Mouse (Mus musculus) ovary, adult 18-20 months (tissue): ENCODE data around the gene Gabrp.
A peak's percentile ranks its signal among the peaks of the same experiment; 100 is the strongest.

Experiments
- DNase-seq: peaks from one replicate; pipeline ENCODE4 v3.0.0; 2022; ENCODE audit warnings: low spot score, mixed read lengths

The Gabrp gene

DNA sequence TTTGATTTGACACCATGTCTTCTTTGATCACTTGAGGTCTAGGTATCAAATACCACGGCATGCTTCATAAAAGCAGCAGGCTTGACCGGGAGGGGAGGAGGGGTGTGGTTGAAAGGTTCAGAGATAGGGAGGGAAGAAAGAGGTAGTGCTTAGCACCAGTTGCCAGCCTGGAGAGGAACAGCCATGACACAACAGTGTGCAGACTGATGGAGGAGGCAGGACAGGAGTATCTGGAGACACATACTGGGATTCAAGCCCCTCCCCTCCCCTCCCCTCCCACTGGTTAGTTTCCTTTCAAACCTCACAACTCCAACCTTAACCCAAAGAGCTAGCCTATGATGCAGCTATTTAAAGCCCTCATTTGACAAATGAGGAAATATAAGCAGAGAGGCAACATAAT lies 49.2 kb downstream of the Gabrp start:
- DNase-seq = no peak

DNA sequence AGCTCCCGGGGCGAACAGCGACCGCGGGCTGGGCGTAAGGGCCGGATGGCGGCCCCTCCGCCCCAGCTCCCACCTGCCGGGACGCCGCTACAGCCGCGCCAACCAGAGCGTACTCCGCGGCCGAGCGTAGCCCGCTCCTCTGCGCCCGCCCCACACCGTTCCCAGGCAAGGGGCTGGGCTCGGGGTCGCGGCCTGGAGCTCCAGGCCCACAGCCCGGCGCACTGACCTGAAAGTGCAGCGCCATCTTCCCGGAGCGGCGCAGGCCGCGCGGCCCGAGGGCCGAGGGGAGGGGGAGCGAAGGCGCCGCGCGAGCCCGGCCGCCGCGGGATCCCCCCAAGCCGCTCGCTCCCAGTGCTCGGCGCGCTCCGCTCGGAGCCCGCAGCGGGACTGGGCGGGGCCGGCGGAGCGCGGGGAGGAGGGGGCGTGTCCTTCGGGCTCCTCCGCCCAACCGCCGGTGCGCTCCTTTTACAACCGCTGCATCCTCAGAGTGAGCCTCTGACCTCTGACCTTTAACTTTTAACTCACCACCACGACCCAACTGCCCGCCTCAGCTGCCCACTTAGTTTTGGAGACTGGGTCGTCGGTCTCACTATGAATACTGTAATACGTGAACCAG lies 65.3 kb downstream of the Gabrp start, which contains the start of gene Ranbp17:
TSS of gene Ranbp17 (minus strand) at position 371 of the 616 bp plus-strand sequence.
- peak; percentile 9 for DNase-seq

DNA sequence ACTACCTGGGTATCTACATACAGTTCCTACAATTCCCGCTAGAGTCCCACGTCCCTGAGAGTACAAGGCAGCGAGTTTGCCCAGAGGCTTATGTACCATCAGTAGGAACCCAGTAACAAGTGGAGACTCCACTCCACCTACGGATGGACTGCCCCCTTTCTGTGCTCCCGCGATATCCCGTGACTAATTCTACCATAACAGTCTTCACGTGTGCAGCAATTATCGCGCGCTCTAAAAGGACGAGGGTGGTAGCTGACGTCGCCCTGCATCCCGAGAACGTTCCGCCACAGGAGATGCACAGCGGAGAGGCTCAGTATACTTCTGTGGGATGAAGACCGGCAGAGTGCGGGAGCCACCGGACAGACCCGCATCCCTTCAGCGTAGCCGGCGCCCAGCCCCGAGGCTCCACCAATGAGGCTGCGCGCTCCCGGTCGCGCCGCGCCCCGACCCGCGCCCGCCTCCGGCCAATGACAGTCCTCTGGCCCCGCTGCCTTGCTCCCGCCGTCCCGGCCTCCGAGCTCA lies 65.8 kb downstream of the Gabrp start:
- DNase-seq = peak; percentile 21

DNA sequence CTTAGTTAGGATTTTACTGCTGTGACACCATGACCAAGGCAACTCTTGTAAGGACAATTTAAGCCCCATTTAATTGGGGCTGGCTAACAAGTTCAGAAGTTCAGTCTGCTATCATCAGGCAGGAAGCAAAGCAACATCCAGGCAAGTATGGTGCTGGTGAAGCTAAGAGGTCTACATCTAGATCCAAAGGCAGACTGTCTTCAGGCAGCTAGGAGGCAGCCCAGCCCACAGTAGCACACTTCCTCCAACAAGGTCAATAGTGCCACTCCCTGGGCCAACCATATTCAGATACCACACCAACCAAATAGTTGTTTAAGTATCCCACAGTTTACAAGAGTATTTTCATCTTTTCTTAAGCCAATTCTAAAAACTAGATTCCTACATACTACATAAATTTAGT lies 69.4 kb downstream of the Gabrp start:
- DNase-seq = no peak
